Mouse (Mus musculus) central nervous system, embryonic 11.5 days (tissue): ENCODE data around the gene Cyp2f2. TPM values are rescaled to one million over a fixed set of nuclear protein-coding genes. Genes with fewer than 3 reads are reported as not detected.

Experiments used
- polyA plus RNA-seq: library from polyadenylated mRNA; depleted of rRNA; stranded (reverse); fragments of >200 nt; gene quantifications from 2 replicates; pipeline ENCODE4 v1.2.3, GENCODE M21; 2012; rRNA removed

Gene Cyp2f2
- not detected in 2 replicates for polyA plus RNA-seq

DNA sequence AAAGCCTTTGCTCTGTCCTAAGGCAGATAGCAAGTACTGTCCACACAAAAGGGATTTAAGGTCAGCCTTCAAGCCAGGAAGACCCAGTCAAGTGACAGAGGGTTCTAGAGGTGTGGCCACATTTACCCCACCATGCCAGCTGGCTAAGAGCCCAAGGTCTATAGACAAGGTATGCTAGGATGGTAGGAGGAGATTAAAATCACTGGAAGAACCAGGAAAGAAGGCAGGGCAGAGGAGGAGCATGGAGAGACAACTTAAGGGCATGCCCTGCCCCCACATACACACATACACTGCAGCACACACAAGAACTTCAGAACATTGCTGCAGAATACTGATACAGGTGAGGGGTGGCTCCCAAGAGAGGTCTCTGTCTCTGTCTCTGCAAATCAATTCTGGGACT lies at the start of gene Cyp2f2:
Cyp2f2 (plus strand) TSS at position 234 of the 400 bp plus-strand sequence.

DNA sequence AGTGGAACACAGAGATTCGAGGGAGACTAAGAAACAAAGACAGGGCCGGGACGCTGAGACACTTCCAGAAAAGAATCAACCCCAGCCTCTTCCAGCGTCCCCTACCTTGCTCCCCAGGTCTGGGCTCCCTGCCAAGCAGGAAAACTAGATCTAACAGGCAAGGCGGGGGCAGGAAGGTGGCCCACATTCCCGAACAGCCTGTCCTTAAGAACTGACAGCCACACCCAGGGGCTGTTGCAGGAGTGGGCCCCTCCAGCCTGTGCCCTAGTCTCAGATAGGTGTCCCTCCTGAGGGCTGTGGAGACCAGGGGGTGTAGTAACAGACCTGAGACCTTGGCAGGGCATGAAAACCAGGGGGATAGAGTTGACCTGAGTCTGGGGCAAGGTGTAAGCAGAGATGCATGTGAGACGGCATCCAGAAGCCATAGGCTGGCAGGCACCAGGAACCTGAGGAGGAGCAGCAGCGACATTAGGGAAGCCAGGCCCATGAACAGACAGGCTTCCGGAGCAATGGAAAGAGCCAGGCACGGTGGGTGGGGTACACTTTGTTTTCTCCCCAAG lies 33.6 kb downstream of the Cyp2f2 start, which contains the start of gene Cyp2t4:
Cyp2t4 (plus strand) TSS at position 510 of the 560 bp plus-strand sequence.

DNA sequence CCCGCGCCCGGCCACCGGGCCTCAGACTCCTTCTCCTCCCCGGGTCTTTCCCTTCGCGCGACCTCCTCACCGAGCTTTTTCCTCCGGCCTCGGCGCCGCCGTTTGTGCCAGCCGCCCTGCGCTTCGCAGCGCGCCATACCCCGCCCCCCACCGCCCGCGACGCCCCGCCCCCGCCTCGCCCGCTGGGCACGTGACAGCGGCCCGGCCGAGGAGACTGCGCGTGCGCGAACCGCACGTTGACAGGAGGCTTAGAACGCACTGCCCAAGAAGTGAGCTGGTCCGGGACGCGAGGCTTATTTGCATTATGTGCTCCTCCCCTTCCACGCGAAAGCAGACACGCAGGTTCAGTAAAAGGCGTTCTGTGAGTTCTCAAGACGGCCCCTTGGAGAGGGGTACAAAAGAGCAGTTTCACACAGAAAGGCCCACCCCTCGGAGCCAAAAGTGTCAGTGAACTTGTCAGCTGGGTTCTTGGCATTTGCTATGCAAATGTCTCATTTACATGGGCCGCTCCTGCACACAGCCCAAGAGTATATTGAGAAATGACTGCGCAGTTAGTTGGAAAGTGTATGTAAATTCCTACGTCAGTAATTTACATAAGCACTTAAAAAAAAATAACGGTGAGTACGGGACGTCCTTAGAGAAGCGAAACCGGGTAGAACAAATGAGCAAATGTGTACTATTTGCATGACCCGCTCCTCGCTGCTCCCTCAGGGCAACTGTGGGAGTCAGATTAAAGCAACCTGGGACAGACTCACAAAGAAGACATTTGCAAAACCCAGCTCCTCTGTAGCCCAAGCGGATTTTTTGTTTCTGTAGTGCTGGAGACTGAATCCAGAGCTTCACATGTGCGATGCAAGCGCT lies 47.1 kb downstream of the Cyp2f2 start, which contains the start of gene Egln2:
Egln2 (minus strand) TSS at position 189 of the 861 bp plus-strand sequence.

DNA sequence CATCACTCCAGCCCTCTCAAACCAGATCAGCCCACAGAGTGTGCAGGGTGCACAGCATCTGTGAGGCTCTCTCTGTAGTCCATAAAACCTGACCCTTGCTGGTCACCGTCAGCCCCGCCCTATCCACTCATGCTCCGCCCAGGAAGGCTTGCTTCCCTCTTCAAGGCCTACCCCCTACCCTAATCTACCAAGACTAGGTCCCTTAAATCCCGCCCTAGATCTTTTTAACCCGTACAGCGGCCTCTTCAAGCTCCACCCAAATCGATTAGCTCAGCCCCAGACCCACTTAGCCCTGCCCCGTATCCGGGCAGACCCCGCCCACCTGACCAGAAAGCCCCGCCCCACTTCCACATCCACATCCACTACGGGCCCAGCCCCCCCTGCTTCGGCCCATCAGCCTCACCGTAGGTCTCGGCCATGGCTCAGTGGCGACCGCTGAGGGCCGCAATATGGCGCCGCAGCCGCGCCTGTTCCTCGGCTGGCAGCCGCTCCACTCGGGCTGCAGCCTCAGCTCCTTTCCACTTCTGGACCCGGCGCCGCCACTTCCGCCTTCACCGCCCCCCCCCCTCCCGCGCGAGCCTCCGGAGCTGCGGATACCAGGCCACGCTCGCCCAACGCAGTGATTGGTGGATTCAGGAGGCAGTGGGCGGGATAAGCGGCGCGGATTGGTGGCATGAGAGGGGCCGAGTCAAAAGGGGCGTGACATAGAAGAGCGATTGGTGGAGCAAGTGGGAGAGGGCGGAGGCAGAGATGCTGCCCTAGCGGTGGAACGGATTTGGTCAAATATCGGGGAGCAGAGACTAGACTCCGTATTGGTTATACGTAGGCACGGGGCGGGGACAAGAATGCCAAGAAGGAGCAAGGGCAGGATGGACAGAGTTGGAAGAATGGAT lies 58.9 kb downstream of the Cyp2f2 start, which contains the start of gene Rab4b:
Rab4b (minus strand) TSS at position 573 of the 893 bp plus-strand sequence.

DNA sequence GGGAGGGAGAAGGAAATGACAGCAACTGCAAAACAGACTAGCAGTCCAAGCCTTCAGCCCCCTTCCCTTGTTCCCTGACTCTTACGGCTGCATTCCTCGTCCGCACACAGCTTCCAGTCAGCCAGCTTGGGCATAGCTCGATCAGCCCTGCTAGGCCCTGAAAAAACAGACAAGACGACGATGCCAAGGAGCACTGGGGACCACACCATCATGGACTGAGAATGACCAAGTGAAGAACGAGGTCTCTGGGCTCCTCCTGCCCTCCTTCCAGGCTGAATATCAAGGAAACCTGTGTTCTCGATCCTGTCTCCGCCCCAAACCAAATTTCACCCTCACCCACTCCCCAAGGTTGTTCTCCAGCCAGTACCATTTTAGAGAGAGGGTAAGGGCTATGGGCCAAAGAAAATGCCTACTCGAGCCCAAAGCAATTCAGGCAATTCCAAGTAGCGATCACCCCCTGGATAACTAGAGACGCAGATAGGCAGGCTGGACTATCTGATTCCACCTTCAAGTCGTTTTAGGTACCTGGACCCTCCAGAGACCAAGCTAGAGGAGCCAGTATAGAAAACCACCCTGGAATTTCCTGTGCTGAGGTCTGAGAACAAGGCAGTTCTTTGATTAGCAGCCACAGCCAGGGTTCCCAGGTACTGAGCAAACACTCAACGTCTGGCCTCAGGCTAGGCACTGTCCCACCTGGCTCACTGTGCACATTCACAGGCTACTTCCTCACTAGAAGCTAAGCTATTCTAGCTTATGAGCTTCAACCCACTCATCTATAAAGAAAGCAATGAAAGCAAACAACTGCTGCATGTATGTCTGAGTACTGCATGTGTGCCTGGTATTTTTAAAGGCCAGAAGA lies 61.4 kb downstream of the Cyp2f2 start, which contains the start of the genes Gm21983 and Mia:
Gm21983 (minus strand) TSS at position 250 of the 859 bp plus-strand sequence.
Mia (minus strand) TSS at position 321 of the 859 bp plus-strand sequence.

Other genes starting within 250 kb of the Cyp2f2 start
- not detected in 2 replicates for gene Cyp2a22, start 180.5 kb upstream of the Cyp2f2 start, polyA plus RNA-seq
- gene Cyp2a12, start 90.8 kb upstream of the Cyp2f2 start, polyA plus RNA-seq, result 0.08 TPM in 1 of 2 replicates, not detected in the other
- gene Cyp2t4, start 33.8 kb downstream of the Cyp2f2 start, polyA plus RNA-seq, result not detected in 2 replicates
- gene Egln2, start 46.9 kb downstream of the Cyp2f2 start, polyA plus RNA-seq, result 89.0 and 91.9 TPM in 2 replicates
- gene Rab4b, start 59.0 kb downstream of the Cyp2f2 start, polyA plus RNA-seq, result 55.6 and 59.6 TPM in 2 replicates
- 0.06 and 0.11 TPM in 2 replicates for gene Gm21983, start 61.2 kb downstream of the Cyp2f2 start, polyA plus RNA-seq
- gene Mia, start 61.2 kb downstream of the Cyp2f2 start, polyA plus RNA-seq, result 3.7 and 8.6 TPM in 2 replicates
- gene BC024978, start 75.9 kb downstream of the Cyp2f2 start, polyA plus RNA-seq, result 10.6 and 11.5 TPM in 2 replicates
- 257 and 374 TPM in 2 replicates for gene Snrpa, start 76.4 kb downstream of the Cyp2f2 start, polyA plus RNA-seq
- 9.9 and 10.1 TPM in 2 replicates for gene Itpkc, start 108.8 kb downstream of the Cyp2f2 start, polyA plus RNA-seq
- 28.7 and 30.6 TPM in 2 replicates for gene Coq8b, start 113.1 kb downstream of the Cyp2f2 start, polyA plus RNA-seq
- 56.4 and 108 TPM in 2 replicates for gene Numbl, start 138.5 kb downstream of the Cyp2f2 start, polyA plus RNA-seq
- 17.5 and 18.3 TPM in 2 replicates for gene Ltbp4, start 217.8 kb downstream of the Cyp2f2 start, polyA plus RNA-seq
- 82.6 and 85.8 TPM in 2 replicates for gene Shkbp1, start 236.1 kb downstream of the Cyp2f2 start, polyA plus RNA-seq
- 0.41 and 0.44 TPM in 2 replicates for gene Gm20479, start 237.5 kb downstream of the Cyp2f2 start, polyA plus RNA-seq